Mouse (Mus musculus) embryonic facial prominence, embryonic 10.5 days (tissue): ENCODE measurements around the gene March7. TPM values are rescaled to one million over a fixed set of nuclear protein-coding genes. Genes with fewer than 3 reads are reported as not detected.

Experiments used
- DNase-seq: peaks from one replicate; pipeline ENCODE4 v3.0.0-alpha.2; 2017; ENCODE audit warnings: low spot score
- H3K27ac ChIP-seq: fragments of 300-500 bp; sonication (generic); replicated peaks from 2 replicates; pipeline ENCODE4 v1.5.1; 2016; ENCODE audit warnings: mild to moderate bottlenecking
- H3K27me3 ChIP-seq: fragments of 300-500 bp; sonication (generic); replicated peaks from 2 replicates; pipeline ENCODE4 v1.6.1; 2016; ENCODE audit warnings: low read depth, mild to moderate bottlenecking; ENCODE audit not compliant: poor library complexity, severe bottlenecking
- H3K36me3 ChIP-seq: fragments of 300-500 bp; sonication (generic); replicated peaks from 2 replicates; pipeline ENCODE4 v1.6.1; 2016; ENCODE audit warnings: mild to moderate bottlenecking, moderate library complexity
- H3K4me1 ChIP-seq: fragments of 300-500 bp; sonication (generic); 2 replicates; pipeline ENCODE4 v1.6.1; 2016
- H3K4me3 ChIP-seq: fragments of 300-500 bp; sonication (generic); 2 replicates; pipeline ENCODE4 v1.5.1; 2016; ENCODE audit warnings: mild to moderate bottlenecking, moderate library complexity
- H3K9me3 ChIP-seq: fragments of 300-500 bp; sonication (generic); 2 replicates; pipeline ENCODE4 v1.6.1; 2016; ENCODE audit warnings: mild to moderate bottlenecking
- WGBS: fragments of 180-500 bp; shearing (Covaris S2); methylation state at CpG from one replicate; pipeline ENCODE4 v1.1.7; 2016; 5-methylcytosine and 5-hydroxymethylcytosine counted together
- polyA plus RNA-seq: library from polyadenylated mRNA; unstranded; fragments of >200 nt; fragmentation: Nextera tagmentation; extraction: Ambion mirVana; gene quantifications from 2 replicates; pipeline ENCODE4 v1.2.1, GENCODE M21; 2016

March7 gene
- polyA plus RNA-seq, 1 experiment from 2014 or later: 77.3 TPM

- WGBS: 46% methylated on average over 1 of the region's 1 CpGs
- H3K27me3 ChIP-seq: no peaks in the 10 kb centered on the region
- H3K4me1 ChIP-seq: no peaks in the 10 kb centered on the region
- H3K4me3 ChIP-seq: no peak overlapping the region
- H3K27ac ChIP-seq: no peak overlapping the region
- H3K9me3 ChIP-seq: no peaks in the 10 kb centered on the region
- DNase-seq: no peak
- no peaks in the 10 kb centered on the region for H3K36me3 ChIP-seq
Measured at GRCm38 (mm10) chr2:60196841-60197240, 12.8 kb upstream of the March7 start.

GRCm38 (mm10) chr2:60200051-60200562 is 9.6 kb upstream of the March7 start:
- peaks cover 7% of the 10 kb centered on the region for H3K36me3 ChIP-seq
- H3K9me3 ChIP-seq: no peaks in the 10 kb centered on the region
- no peaks in the 10 kb centered on the region for H3K27me3 ChIP-seq
- WGBS: 96% methylated on average over 5 of the region's 5 CpGs
- H3K27ac ChIP-seq: no peak overlapping the region
- no peak for DNase-seq
- H3K4me3 ChIP-seq: no peak overlapping the region
- no peaks in the 10 kb centered on the region for H3K4me1 ChIP-seq

GRCm38 (mm10) chr2:60200667-60201066 is 9.0 kb upstream of the March7 start:
- H3K9me3 ChIP-seq: no peaks in the 10 kb centered on the region
- H3K27ac ChIP-seq: no peak overlapping the region
- H3K36me3 ChIP-seq: peaks cover 13% of the 10 kb centered on the region
- peak; percentile 74 for DNase-seq
- no peak overlapping the region for H3K4me3 ChIP-seq
- WGBS: 50% methylated on average over 8 of the region's 8 CpGs
- H3K27me3 ChIP-seq: no peaks in the 10 kb centered on the region
- H3K4me1 ChIP-seq: no peaks in the 10 kb centered on the region

- 85% methylated on average over 8 of the region's 8 CpGs for WGBS
- H3K4me3 ChIP-seq: no peak overlapping the region
- H3K27me3 ChIP-seq: no peaks in the 10 kb centered on the region
- peaks cover 4% of the 10 kb centered on the region; the same call in 1 of the 2 replicates for H3K4me1 ChIP-seq
- DNase-seq: no peak
- H3K9me3 ChIP-seq: no peaks in the 10 kb centered on the region
- H3K27ac ChIP-seq: no peak overlapping the region
- peaks cover 18% of the 10 kb centered on the region for H3K36me3 ChIP-seq
Measured at GRCm38 (mm10) chr2:60202900-60203530, 6.7 kb upstream of the March7 start.

- H3K4me3 ChIP-seq: no peak overlapping the region
- peaks cover 8% of the 10 kb centered on the region for H3K4me1 ChIP-seq
- H3K36me3 ChIP-seq: peaks cover 18% of the 10 kb centered on the region
- no peaks in the 10 kb centered on the region for H3K9me3 ChIP-seq
- H3K27me3 ChIP-seq: no peaks in the 10 kb centered on the region
- DNase-seq: no peak
- H3K27ac ChIP-seq: no peak overlapping the region
- WGBS: 96% methylated on average over 4 of the region's 4 CpGs
Measured at GRCm38 (mm10) chr2:60203733-60204132, 6.0 kb upstream of the March7 start.

GRCm38 (mm10) chr2:60204162-60204561 is 5.5 kb upstream of the March7 start:
- H3K4me3 ChIP-seq: no peak overlapping the region
- no peak for DNase-seq
- WGBS: 89% methylated on average over 6 of the region's 6 CpGs

GRCm38 (mm10) chr2:60205795-60206194 is 3.9 kb upstream of the March7 start:
- 81% methylated on average over 6 of the region's 6 CpGs for WGBS
- Histone ChIP-seq H3K4me1 (peaks cover 9% of the 10 kb centered on the region), H3K36me3 (peaks cover 18% of the 10 kb centered on the region), H3K27ac (no peak overlapping the region), H3K27me3 (no peaks in the 10 kb centered on the region), H3K4me3 (no peak overlapping the region), H3K9me3 (no peaks in the 10 kb centered on the region)
- no peak for DNase-seq

More at GRCm38 (mm10) chr2:60204162-60204561, 5.5 kb upstream of the March7 start:
- H3K9me3 ChIP-seq: no peaks in the 10 kb centered on the region
- peaks cover 18% of the 10 kb centered on the region for H3K36me3 ChIP-seq
- no peaks in the 10 kb centered on the region for H3K27me3 ChIP-seq
- H3K4me1 ChIP-seq: peaks cover 8% of the 10 kb centered on the region
- H3K27ac ChIP-seq: no peak overlapping the region

GRCm38 (mm10) chr2:60209122-60209611 is 520 bp upstream of the March7 start:
- Histone ChIP-seq H3K4me1 (peaks cover 23% of the 10 kb centered on the region), H3K27ac (peak overlapping the region; percentile 99), H3K36me3 (peaks cover 42% of the 10 kb centered on the region), H3K27me3 (no peaks in the 10 kb centered on the region), H3K9me3 (no peaks in the 10 kb centered on the region), H3K4me3 (peak overlapping the region; percentile 99)
- 1% methylated on average over 35 of the region's 35 CpGs for WGBS
- DNase-seq: peak; percentile 71

- Histone ChIP-seq H3K4me3 (peak overlapping the region; percentile 99), H3K36me3 (peaks cover 43% of the 10 kb centered on the region), H3K4me1 (peaks cover 23% of the 10 kb centered on the region), H3K27ac (peak overlapping the region; percentile 99), H3K27me3 (no peaks in the 10 kb centered on the region), H3K9me3 (no peaks in the 10 kb centered on the region)
- WGBS: 31% methylated on average over 5 of the region's 5 CpGs
- DNase-seq: no peak
Measured at GRCm38 (mm10) chr2:60210821-60211220, 1.1 kb downstream of the March7 start.

- H3K36me3 ChIP-seq: peaks cover 55% of the 10 kb centered on the region
- H3K4me3 ChIP-seq: no peak overlapping the region
Measured at GRCm38 (mm10) chr2:60212488-60212887, 2.8 kb downstream of the March7 start.

GRCm38 (mm10) chr2:60214683-60215082 is 5.0 kb downstream of the March7 start:
- Histone ChIP-seq H3K4me3 (no peak overlapping the region), H3K9me3 (no peaks in the 10 kb centered on the region), H3K27ac (no peak overlapping the region), H3K27me3 (no peaks in the 10 kb centered on the region), H3K4me1 (peaks cover 14% of the 10 kb centered on the region), H3K36me3 (peaks cover 75% of the 10 kb centered on the region)
- DNase-seq: no peak
- 95% methylated on average over 2 of the region's 2 CpGs for WGBS

More at GRCm38 (mm10) chr2:60212488-60212887, 2.8 kb downstream of the March7 start:
- Histone ChIP-seq H3K4me1 (peaks cover 23% of the 10 kb centered on the region), H3K27ac (no peak overlapping the region), H3K27me3 (no peaks in the 10 kb centered on the region), H3K9me3 (no peaks in the 10 kb centered on the region)
- DNase-seq: no peak

GRCm38 (mm10) chr2:60216547-60217153 is 7.0 kb downstream of the March7 start:
- Histone ChIP-seq H3K27me3 (no peaks in the 10 kb centered on the region), H3K4me3 (no peak overlapping the region), H3K36me3 (peaks cover 80% of the 10 kb centered on the region), H3K27ac (no peak overlapping the region), H3K9me3 (no peaks in the 10 kb centered on the region), H3K4me1 (peaks cover 5% of the 10 kb centered on the region; the same call in 1 of the 2 replicates)
- DNase-seq: no peak
- 94% methylated on average over 4 of the region's 4 CpGs for WGBS

GRCm38 (mm10) chr2:60217620-60218019 is 7.9 kb downstream of the March7 start:
- peaks cover 71% of the 10 kb centered on the region for H3K36me3 ChIP-seq
- WGBS: 93% methylated on average over 6 of the region's 6 CpGs
- DNase-seq: no peak

More at GRCm38 (mm10) chr2:60217620-60218019, 7.9 kb downstream of the March7 start:
- H3K27ac ChIP-seq: no peak overlapping the region
- no peaks in the 10 kb centered on the region for H3K9me3 ChIP-seq
- H3K4me1 ChIP-seq: no peaks in the 10 kb centered on the region
- no peak overlapping the region for H3K4me3 ChIP-seq
- H3K27me3 ChIP-seq: no peaks in the 10 kb centered on the region
